Mouse (Mus musculus) urinary bladder, adult 2 months (tissue): ENCODE data around the gene Hdhd3. TPM values are rescaled to one million over a fixed set of nuclear protein-coding genes. Genes with fewer than 3 reads are reported as not detected.
A peak's percentile ranks its signal among the peaks of the same experiment; 100 is the strongest.

Experiments
- DNase-seq: peaks from one replicate; pipeline ENCODE4 v3.0.0; 2022; ENCODE audit warnings: low spot score
- polyA plus RNA-seq: library from polyadenylated mRNA; depleted of rRNA; stranded (reverse); fragments of >200 nt; gene quantifications from 2 replicates; pipeline ENCODE4 v1.2.3, GENCODE M21; 2012; rRNA removed

Gene Hdhd3
- 6.6 and 6.7 TPM in 2 replicates for polyA plus RNA-seq

DNA sequence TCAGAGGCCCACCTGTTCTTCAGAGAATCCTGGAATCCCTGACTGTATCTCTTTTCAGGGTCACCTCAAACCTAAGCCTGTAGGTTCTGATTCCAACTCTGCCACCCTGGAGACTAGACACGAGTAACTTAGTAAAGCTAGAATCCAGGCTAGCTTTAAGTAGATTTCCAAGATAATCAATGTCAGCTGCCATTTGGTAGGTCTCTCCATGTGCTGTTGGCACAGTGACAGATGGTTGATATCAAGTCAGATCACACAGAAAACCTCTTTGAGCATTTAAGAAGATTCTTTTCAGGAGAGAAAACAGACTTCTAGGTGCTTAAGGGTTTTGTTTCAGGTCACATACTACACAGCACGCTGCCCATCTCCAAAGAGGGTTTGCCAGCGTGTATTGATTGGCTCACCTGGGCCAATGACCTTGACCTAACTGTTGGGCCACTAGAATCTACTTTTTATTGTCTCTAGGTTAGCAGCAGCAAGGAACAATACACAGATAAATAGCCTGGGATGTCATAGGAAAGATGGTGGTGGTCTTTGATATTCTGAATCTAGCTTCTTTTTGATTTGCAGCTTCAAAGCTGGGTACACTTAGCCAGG, at the start of gene Hdhd3:
Gene Hdhd3 (minus strand): TSS at position 94 of the 597 bp plus-strand sequence.
- no peak for DNase-seq

DNA sequence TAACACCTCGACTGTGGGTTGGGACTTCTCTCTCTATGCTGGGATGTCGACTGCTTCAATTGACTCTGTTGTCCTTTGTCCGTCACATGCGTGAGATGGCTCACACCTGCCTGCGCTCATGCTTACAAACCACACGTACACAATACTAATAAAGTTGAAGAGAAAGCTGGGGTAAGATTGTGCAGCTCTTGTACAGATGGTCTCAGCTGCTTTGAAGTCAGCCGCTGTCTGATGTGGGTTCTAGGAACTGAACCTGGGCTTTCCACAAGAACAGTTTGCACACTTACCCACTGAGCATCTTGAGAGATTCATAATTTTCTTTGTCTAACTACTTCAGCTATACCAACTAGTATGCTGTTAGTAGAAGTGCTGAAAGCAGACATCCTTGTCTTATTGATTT, 48.7 kb upstream of the Hdhd3 start:
- DNase-seq = no peak

DNA sequence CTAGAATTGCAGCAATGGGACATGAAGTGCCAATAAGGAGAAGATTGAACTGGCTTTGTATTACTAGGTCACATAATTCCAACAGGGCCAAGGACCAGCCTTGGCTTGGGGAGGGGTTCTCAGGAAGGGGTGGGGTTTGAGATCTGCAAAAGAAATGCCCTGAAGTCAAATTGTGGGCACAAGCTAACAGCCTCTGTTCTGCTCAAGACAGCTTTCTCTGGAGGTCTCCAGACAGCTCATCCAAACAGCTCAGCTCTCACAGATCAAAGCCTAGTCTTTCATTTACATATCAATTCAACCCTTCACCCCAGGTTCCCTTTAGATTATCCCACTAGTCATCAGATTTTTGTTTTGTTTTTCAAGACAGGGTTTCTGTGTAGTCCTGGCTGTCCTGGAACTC, 41.5 kb upstream of the Hdhd3 start:
- DNase-seq = no peak

DNA sequence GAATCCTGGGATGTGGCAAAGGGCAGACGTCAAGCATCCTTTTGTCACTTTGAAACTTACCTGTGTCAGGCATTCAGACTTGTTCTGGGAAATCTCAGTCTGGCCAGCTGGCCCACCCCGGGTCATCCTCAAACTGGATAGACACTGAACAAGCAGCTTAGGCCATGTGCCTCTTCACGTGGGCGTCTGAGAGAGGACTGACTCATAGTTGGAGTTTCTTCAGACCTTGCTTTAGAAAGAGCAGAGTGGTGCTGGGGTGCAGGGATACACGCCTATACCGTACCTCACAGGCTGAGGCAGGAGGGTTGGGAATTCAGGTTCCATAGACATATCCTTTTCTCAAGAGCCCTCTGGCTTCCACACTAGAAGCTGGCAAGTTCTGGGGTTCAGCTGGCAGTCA, 40.5 kb upstream of the Hdhd3 start:
- DNase-seq = no peak

DNA sequence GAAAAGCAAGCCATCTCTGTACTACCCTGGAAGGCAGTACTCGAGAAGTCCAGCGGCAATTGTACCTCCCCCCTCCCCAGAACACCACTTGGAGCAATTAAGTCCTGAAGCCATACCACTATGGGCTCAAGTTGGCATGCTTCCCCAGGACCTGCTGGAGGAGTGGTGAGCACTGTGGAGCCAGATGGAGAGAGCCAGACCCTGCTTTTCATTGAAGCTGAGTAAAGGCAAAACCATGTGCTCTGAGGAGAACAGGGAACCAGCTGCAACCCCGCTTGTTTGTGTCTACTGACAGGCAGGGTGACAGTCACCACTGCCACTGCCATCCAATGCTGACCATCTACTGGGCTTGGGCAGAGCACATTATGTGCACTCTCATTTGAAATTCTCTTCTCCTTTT, 38.5 kb upstream of the Hdhd3 start:
- DNase-seq = no peak

DNA sequence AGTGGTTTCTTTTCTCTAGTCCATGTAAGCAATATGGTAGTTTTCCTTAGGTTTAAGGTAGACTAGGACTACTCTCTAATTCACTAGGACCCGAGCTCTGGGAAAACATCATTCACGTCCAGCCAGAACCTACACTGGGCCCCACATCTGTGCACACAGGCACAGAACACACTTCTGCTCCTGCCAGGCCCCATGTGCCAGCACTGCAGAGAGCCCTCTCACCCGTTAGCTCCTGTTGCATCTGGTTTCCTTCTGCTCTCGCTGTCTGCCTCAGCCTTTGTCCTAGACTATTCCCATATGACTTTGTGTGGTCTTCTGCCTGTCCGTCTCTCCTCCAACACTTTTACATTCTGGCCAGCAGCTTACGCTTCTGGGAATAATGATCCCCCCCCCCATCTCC, 30.5 kb upstream of the Hdhd3 start:
- no peak for DNase-seq

DNA sequence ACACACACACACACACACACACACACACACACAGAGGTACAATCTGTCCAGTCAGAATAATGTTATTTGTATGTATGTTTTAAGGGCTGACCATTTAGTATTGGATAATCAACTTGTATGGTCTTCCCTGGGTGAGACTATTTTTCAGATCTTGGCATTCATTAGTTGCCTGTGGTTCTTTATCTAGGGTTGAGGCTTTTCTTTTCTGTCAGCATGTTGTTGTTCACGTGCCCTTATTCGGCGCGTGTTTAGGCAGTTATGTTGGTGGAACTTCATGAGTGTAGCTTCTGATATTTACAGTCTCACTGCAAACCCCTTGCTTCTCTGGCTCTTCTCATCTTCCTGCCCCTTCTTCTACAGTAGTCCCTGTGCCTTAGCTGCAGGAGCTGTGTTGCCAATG, 24.4 kb upstream of the Hdhd3 start:
- DNase-seq = no peak

DNA sequence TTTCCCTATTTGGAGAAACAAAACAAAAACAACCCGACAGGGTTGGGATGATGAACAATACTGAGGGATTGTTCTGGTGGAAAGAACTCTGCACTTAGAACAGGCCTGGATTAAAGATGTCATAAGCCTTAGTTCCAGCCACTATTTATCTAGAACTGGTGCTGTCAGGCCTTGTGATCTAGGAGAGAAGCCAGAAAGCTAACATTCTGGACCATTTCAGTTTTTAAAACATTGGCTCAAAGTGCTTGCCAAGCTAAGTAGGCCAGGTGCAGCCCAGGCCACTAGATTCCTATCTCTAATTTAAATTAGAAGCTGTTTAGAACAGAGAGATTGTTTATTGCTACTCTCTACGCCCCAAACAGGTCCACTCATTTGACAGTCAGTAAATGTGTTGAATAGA, 23.0 kb upstream of the Hdhd3 start:
- DNase-seq = no peak

DNA sequence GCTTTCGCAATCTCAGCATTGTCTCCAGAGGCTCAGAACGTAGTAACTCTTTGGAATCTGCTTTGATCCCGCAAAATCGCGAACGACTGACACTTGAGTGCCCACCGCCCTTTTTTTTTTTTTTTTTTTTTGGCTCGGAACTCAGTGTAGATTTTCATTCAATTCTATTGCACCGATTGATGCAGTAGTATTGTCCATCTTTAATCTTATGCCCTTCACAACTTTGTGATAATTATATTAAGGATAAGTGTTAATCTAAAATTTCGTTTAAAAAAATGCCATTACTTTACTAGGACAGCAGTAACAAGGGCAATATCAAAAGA, 22.2 kb upstream of the Hdhd3 start:
- no peak for DNase-seq

DNA sequence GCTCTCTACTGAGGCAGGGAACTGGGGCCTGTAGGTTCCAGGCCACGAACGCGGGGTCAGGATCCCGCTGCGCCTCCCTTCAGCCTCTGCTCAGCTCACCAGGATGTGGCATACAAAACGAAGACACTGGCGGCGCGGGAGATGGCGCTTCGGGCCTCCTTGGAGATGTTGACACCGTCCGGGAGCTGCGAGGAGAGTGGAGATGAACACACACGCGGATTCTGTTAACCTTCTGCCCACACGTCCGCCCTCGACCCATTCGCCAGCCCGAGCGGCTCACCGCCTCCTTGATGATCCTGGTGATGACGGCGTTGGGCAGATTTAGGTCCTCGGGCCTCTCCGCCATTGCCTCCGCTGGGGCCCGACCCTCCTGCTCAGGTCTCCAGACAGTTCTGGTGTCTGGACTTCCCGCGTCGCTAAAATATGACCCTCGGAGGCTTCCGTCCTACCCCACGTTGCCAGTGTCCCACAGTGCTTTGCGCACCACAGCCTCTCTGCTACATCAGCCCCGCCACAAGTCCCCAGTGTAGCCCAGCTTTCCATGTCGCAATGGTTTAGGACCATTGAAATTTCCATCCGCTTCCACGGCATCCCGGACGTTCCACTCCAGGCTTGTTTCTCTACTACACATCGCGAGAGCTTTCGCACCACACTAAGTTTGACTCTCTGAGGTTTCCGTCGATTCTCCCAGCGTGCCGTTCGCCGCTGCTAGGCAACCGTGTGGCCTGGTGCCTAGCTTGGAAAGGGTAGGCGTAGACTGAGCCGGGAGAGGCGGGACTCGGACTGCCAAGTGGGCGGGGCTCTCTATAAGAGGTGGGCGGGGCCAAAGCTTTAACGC, 21.6 kb upstream of the Hdhd3 start, which contains the start of the genes Pole3 and 4933430I17Rik:
Gene Pole3 (minus strand): TSS at position 418 of the 838 bp plus-strand sequence.
Gene 4933430I17Rik (plus strand): TSS at position 719 of the 838 bp plus-strand sequence.
- peak; percentile 94 for DNase-seq

DNA sequence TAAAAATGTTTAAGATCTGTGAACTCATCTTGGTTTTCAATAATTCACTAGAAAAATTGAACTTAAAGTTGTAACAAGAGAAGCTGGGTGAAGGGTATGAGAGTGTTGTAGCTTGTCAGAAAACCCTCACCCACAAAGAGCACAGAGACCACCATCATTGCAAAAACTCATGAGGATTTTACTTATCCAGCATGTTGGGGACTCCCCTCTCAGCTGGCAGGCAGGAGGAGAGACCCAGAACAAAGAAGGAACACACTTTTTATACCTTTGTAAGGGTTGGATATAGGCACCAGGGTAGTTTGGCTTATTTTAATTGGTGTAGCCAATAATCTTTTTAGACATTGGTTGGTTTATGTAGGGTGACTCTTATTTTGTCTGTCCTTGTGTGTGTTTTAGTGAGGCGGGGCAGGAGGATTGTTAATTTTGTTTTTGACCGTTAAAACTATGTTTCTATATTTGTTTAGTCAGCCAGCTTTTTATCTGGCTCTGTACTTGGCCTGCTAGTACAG, 17.7 kb upstream of the Hdhd3 start:
- no peak for DNase-seq

DNA sequence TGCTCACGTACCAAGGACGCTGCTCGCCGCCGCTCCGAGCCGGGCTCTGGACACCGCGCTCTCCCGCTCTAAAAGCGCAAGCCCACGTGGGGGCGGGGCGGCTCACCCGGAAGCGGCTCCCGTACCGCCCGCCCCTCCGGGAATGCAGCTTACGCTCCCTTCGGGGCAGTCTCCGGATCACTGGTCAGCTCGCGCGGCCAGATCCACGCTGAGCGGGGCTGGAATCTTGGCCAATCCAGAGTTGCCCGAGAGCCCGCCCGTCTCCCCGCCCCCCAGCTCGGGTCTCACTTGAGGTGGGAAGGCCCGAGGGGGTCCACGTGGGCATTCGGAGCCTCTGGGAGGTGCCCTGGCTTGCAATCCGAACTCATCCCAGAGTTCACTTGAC, 16.6 kb upstream of the Hdhd3 start, which contains the start of gene Alad:
Gene Alad (minus strand): TSS at position 70 of the 385 bp plus-strand sequence.
- peak; percentile 90 for DNase-seq

DNA sequence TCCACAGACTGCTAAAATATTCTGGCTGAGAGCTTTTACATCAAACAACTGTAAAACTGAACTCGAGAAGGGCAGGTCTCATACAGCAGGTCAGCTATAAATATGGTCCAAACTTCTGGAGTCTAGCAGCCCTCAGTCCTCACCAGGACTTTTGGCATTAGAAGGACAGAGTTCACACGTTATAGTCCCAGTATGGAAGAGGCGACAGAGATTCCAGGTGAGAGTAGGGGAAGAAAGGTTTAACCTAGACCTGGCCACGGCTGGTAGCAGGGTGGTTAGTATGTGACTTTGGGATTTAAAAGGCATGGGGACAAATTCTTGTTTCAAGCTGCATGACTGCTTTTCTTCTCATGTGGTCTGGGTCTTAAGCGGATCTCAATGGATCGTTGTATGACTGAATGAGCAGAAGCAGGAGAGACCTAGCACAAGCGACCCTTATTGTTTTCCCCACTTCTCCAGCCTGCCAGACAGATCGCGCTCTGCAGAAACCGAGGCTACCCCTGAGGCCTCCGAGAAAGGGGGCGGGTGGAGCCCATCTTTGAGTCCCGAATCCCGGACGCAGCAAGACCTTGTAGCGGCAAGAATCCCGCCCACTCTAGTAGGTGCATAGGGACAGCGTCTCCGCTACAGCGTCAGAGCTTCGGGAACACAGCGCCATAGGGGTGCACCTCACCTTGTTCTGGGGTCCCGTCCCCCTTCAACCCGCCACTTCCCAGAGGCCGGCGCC, 16.0 kb upstream of the Hdhd3 start:
- DNase-seq = no peak

DNA sequence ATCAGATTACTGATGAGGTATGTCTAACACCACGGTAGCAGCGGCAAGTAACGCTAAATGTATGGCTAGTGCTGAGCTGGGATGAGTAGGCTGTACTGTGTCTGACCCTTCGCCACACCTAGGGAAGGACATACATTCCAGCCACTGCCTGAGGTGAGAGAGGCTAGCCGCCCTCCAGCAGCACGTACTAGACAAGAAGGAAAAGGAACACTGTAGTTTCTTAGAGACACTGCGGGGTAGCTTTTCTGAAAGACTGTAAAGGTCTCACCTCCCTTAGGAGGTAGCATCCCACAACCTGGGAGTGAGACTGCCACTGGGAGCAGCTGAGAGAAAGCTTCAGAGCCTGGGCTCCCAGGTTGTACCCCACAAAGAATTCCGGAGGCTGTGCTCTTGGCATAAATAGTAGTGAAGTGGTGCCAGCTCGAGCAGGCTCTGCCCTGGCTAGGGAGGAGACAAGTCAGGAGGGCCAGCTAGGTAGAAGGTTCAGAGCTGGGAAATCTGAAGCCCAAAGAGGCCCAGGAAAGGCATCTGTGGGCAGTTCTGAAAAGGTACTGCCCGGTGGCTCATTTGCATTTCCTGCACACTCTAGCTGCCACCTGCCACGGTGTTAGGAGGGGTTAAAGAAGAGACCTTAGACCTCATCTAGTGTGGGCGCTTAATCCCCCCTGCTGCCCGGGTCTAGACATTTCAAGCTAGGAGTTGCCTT, 15.3 kb upstream of the Hdhd3 start:
- no peak for DNase-seq

DNA sequence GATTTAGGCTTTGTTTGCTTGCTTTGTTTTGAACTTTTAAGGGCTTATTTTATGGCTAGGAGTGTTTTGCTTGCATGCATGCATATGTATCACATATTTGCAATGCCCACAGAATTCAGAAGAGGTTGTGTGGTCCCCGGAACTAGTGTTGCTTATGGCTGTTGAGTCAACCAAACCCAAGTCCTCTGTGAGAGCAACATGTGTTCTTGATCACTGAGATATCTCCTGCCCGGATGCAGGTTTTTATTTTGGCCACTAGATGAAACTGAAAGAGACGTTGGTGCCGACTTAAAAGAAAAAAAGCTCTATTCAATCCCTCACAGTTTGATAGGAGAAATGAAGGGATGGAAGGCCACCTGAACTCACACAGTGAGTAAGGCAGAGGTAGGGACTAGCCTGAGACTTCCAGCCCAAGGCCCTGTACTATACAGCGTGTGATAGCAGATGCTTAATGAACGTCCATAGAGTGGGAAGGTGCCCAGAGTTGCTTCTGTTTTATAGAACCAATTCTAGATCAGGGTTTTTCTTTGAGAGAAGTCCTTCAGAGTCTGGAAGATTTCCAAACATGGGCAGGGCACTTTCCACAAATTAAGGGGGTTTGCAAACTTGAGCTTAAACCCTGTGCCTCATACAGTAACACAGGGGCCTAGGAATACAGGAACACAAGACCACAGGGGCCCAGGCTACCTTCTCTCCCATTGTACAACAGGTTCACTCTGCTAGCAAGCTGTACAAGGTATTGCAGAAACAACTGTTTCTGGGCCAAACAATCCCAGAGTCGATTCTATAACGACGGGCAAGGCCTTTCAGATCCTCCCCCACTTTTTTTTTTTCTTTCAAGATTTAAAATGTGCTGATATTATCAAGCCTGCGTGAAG, 14.5 kb upstream of the Hdhd3 start:
- no peak for DNase-seq

DNA sequence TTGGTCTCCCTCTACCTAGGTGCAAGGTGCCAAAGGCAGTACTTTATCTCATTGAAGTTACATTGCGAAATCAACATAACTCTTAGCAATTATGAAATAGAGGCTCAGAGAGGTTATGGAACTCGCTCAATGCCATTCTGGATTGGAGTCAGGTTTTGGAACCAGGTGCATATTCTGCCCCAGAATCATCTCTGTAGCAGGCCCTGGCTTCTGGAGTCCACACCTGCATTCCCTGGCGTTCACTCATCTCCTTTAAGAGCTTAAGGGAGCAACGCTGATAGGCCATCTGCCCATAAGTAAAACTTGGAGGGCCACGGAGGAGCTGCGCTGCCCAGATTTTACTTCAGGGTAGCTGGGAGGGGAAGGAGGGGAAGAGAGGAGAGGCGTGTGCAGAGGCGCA, 13.8 kb upstream of the Hdhd3 start:
- DNase-seq = no peak

DNA sequence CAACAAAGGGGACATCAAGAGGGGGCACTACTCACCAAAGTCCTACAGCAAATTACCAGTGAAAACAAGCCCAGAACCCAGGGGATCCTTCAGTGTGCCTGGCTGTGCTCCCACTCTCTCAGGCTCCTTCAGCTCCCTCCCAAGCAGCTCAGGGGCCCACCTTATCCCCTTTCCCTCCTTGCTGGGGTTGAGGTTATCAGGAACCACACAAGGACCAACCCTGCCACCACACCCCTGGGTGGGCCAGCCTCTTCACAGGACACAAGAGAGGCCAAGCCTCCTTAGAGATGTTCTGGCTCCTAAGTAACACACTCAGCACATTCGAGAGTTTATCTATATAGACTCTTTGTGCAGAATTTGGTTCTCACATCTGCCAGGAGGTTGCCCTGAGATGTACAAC, 13.3 kb upstream of the Hdhd3 start:
- no peak for DNase-seq

DNA sequence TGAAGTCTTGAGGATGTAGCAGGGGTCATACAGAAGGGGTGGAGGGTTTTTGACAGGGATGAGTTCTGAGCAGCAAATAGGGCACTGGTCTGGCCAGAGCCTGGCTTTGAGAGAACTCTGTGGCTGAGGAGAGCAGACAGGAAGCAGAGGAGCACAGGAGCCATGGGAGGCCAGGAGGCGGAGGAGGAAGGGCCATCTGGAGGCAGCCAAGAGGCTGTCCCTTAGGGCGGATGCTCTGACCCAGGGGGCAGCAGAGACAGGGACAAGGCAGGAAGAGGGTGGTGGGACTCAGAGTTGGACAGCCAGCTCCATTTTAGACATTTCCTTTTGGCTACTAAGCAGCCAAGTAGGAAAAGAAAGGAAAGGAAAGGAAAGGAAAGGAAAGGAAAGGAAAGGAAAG, 12.8 kb upstream of the Hdhd3 start:
- no peak for DNase-seq

DNA sequence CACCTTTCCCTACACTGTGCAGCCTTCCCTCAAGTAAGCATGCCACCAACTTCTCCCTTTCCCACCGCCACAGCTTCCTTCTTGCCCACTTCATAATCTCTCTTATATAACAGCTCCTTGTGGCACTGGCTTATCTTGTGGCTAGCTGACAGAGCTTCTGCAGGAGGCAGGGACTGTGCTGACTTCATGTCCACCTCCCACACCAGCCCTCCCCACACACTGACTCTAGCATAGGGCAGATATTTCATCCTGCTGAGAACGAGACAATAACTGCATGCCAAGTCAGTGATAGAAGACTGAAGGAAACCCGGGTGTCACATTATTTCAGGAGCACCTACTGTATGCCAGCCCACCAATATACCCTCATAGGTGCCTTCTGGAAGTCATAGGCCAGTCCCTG, 12.2 kb upstream of the Hdhd3 start:
- no peak for DNase-seq

DNA sequence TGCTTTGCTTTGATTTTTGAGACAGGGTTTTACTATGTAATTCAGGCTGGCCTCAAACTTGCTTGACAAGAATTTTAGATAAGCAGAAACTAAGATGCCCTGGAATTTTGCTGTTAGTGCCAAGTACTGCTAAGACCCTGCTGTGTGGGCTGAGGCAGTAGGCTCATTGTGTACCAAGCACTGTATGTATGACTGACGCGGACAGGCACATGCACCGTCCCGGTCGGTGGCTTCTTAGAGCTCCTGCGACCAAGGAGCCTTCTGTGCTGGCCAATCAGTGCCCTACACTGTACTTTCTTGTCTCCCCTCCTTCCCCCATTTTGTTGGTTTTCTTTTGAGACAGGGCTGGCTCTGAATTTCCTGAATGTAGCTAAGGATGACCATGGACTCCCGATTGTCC, 11.7 kb upstream of the Hdhd3 start:
- no peak for DNase-seq

DNA sequence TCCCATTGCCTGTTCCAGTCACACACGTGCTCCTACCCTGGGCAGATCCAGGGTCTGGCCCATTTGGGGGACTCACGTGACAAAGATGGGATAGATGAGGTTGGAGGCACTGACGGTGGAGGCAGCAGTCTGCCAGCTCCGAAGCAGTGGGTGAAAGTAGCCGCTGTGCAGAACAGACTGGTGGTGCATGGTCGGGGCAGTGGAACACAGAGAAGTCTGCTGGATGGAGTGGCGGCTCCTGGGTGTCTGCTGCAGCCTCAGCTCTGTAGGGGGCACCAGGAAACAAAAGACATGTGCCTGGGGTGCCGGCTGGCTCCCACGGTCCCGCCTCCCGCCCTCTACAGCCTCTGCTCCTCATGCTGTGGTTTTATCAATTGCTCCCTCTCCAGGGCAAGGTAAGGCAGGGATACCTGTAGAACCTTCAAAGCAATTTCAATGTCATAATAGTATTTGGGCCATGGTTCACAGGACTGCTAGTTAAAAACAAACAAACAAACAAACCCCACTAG, 10.8 kb upstream of the Hdhd3 start:
- no peak for DNase-seq
